Mouse (Mus musculus) erythroblast, embryonic 14.5 days (primary cell): ENCODE data around the gene Stxbp5l.

Source experiments
- GATA1 ChIP-seq: IDR thresholded peaks from 2 replicates; pipeline ENCODE4 v1.6.1; 2012; ENCODE audit warnings: low read length, inconsistent platforms, mixed read lengths
- TAL1 ChIP-seq: IDR thresholded peaks from 3 replicates; pipeline ENCODE4 v1.6.1; 2012; ENCODE audit warnings: low read length, inconsistent platforms, mixed read lengths

GRCm38 (mm10) chr16:37109285-37109684 lies 275.5 kb downstream of the Stxbp5l start:
- TF ChIP-seq GATA1 (no peak), TAL1 (no peak)
